Mouse (Mus musculus): ENCODE data around the gene Hsf2bp. TPM values are rescaled to one million over a fixed set of nuclear protein-coding genes. Genes with fewer than 3 reads are reported as not detected.

Hsf2bp gene
- polyA plus RNA-seq, 1 experiment from 2014 or later, result 0.64 TPM

DNA sequence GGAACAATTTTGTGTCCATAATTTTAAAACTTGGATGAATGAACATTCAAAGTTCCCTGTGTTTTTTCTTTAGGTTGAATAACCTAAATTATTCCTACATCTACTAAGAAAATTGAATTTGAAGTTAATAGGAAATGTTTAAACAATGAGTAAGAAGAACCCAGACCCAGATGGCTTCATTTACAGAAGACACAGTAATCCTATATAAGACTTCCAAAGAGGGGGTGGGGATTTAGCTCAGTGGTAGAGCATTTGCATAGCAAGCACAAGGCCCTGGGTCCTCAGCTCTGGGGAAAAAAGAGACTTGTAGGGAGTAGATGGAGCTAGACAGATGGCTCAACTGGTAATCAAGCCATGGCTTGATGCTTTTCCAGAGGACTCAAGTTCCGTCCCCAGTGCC is 87.1 kb downstream of the Hsf2bp start:
- Histone ChIP-seq H3K9ac (ENCODE audit: low read length) (no peak overlapping the region), H3K27ac (replicated peaks; ENCODE audit: low read depth, low read length) (no peak overlapping the region), H3K4me2 (ENCODE audit: low read depth, severe bottlenecking) (no peak overlapping the region), H3K9me3 (ENCODE audit: control insufficient read depth, low read length) (no peaks in the 10 kb centered on the region), H3K4me3 (ENCODE audit: low read depth, low read length) (no peak overlapping the region), H3K27me3 (ENCODE audit: control insufficient read depth, insufficient read depth, low read length) (no peaks in the 10 kb centered on the region), H3K36me3 (ENCODE audit: control insufficient read depth, insufficient read depth, low read length) (no peaks in the 10 kb centered on the region; the same call in 1 of the 2 replicates), H3K4me1 (ENCODE audit: control insufficient read depth, insufficient read depth, low read length) (no peaks in the 10 kb centered on the region)
- ATAC-seq (ENCODE audit: insufficient number of reproducible peaks, low FRiP score, low TSS enrichment, low read depth), result no peak
- DNase-seq (ENCODE audit: low spot score), result no peak
- 90% methylated on average over 1 of the region's 1 CpGs for WGBS

DNA sequence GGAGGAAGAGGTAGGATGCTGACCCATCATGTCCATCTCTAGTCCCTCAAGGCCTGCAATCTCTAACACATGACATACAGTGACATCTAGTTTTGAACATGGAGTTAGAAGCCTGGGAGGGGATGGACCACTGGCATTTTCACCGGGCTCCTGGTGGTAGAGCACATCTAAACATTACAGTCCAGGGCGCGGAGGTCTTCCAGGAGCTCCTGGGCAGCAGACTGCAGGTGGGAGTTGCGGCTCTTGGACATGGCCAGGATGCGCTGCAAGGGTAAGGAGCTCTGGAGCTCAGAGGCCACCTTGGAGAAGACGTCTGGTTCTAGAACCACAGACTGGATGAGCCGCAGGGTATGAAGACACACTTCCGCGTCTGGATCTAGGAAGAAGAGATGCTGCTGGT is 89.7 kb downstream of the Hsf2bp start:
- no peak overlapping the region for H3K4me2 ChIP-seq (ENCODE audit: low read depth, severe bottlenecking)
- ATAC-seq (ENCODE audit: insufficient number of reproducible peaks, low FRiP score, low TSS enrichment, low read depth) (no peak), DNase-seq (ENCODE audit: low spot score) (no peak)
- no peak overlapping the region for H3K9ac ChIP-seq (ENCODE audit: low read length)
- no peaks in the 10 kb centered on the region for H3K27me3 ChIP-seq (ENCODE audit: control insufficient read depth, insufficient read depth, low read length)
- no peak overlapping the region for H3K27ac ChIP-seq (replicated peaks; ENCODE audit: low read depth, low read length)
- no peak overlapping the region for H3K4me3 ChIP-seq (ENCODE audit: low read depth, low read length)
- H3K9me3 ChIP-seq (ENCODE audit: control insufficient read depth, low read length), result no peaks in the 10 kb centered on the region
- no peaks in the 10 kb centered on the region; the same call in 1 of the 2 replicates for H3K36me3 ChIP-seq (ENCODE audit: control insufficient read depth, insufficient read depth, low read length)
- no peaks in the 10 kb centered on the region for H3K4me1 ChIP-seq (ENCODE audit: control insufficient read depth, insufficient read depth, low read length)
- WGBS, result 94% methylated on average over 9 of the region's 9 CpGs

DNA sequence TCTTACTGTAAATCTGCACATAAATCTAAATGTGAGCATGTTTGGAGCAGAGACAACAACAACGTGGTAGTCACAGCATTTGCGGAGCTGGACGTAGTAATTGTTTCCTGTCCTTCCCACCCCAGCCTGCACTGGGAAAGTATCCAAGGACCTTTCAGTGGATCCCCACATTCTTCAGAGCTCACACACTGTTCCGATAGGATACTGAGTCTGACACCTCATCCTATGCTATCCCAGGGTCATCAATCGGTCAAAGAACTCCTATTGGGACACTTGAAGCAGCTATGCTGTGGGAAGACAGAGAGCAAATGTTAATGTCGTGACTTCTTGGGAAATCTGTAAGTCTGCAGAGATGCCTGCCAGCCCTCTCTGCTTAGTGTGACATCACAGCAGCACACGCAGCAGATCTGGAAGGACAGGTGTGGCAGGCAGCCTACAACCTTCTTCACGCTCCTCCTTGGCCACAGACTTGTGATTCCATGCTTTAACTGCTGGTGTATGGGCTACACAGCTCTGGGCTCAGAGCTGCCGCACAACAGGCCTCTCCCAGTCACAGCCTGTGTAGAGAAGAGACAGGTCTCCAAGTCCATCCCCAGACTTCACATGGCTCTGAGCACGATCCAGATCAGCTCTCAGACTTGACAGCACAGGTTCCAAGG is 92.1 kb downstream of the Hsf2bp start:
- H3K27ac ChIP-seq (replicated peaks; ENCODE audit: low read depth, low read length), result no peak overlapping the region
- no peak for ATAC-seq (ENCODE audit: insufficient number of reproducible peaks, low FRiP score, low TSS enrichment, low read depth)
- 73% methylated on average over 10 of the region's 10 CpGs for WGBS

DNA sequence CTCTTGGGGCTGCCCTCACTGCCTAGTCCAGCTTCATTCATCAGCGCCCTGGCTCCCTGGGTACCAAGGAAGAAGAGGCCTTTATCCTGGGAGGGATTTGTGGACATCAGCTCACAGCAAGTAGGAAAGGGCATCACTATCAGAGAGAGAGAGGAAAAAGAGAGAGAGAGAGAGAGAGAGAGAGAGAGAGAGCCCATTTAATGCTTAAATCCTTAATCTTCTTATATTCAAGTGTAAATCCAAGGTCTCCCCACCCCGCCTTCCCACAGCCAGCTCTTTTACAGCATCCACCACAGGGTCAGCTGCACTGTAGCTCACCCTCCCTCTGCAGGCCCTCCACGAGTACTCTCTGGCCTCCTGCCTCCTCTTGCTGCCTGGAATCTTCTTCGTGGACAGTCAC is 94.5 kb downstream of the Hsf2bp start:
- 55% methylated on average over 4 of the region's 4 CpGs for WGBS
- Histone ChIP-seq H3K4me2 (ENCODE audit: low read depth, severe bottlenecking) (no peak overlapping the region), H3K4me3 (ENCODE audit: low read depth, low read length) (no peak overlapping the region), H3K27me3 (ENCODE audit: control insufficient read depth, insufficient read depth, low read length) (no peaks in the 10 kb centered on the region), H3K9ac (ENCODE audit: low read length) (no peak overlapping the region), H3K9me3 (ENCODE audit: control insufficient read depth, low read length) (no peaks in the 10 kb centered on the region), H3K4me1 (ENCODE audit: control insufficient read depth, insufficient read depth, low read length) (no peaks in the 10 kb centered on the region), H3K27ac (replicated peaks; ENCODE audit: low read depth, low read length) (no peak overlapping the region), H3K36me3 (ENCODE audit: control insufficient read depth, insufficient read depth, low read length) (no peaks in the 10 kb centered on the region)
- no peak for DNase-seq (ENCODE audit: low spot score)
- no peak for ATAC-seq (ENCODE audit: insufficient number of reproducible peaks, low FRiP score, low TSS enrichment, low read depth)

More for the DNA sequence above, 92.1 kb downstream of the Hsf2bp start:
- H3K27me3 ChIP-seq (ENCODE audit: control insufficient read depth, insufficient read depth, low read length), result no peaks in the 10 kb centered on the region
- no peak overlapping the region for H3K4me3 ChIP-seq (ENCODE audit: low read depth, low read length)
- H3K4me2 ChIP-seq (ENCODE audit: low read depth, severe bottlenecking), result no peak overlapping the region
- no peaks in the 10 kb centered on the region for H3K9me3 ChIP-seq (ENCODE audit: control insufficient read depth, low read length)
- no peak overlapping the region for H3K9ac ChIP-seq (ENCODE audit: low read length)
- no peaks in the 10 kb centered on the region; the same call in 1 of the 2 replicates for H3K36me3 ChIP-seq (ENCODE audit: control insufficient read depth, insufficient read depth, low read length)
- no peak for DNase-seq (ENCODE audit: low spot score)
- no peaks in the 10 kb centered on the region for H3K4me1 ChIP-seq (ENCODE audit: control insufficient read depth, insufficient read depth, low read length)

DNA sequence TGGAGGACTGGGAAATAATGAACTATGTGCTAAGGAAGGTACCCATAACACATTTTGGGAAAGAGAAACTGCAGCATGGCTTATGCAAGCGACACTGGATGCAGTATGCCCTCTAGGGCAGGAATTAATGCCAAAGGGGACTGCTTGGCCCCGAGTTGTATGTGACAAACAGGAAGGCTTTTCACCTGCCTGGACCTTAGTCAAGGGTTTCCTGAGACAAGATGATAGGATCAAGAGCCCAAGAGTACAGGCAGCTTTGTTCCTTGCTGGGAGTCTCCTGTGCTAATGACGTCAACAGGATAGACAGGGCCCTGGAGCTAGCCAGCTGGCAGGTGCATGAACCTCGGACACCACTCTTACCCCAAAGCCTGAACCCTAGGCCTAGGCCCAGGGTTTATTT is 95.5 kb downstream of the Hsf2bp start:
- no peaks in the 10 kb centered on the region for H3K27me3 ChIP-seq (ENCODE audit: control insufficient read depth, insufficient read depth, low read length)
- no peak overlapping the region for H3K4me3 ChIP-seq (ENCODE audit: low read depth, low read length)
- H3K9me3 ChIP-seq (ENCODE audit: control insufficient read depth, low read length), result no peaks in the 10 kb centered on the region
- no peak overlapping the region for H3K27ac ChIP-seq (replicated peaks; ENCODE audit: low read depth, low read length)
- DNase-seq (ENCODE audit: low spot score) (no peak), ATAC-seq (ENCODE audit: insufficient number of reproducible peaks, low FRiP score, low TSS enrichment, low read depth) (no peak)
- peaks cover 2% of the 10 kb centered on the region for H3K4me1 ChIP-seq (ENCODE audit: control insufficient read depth, insufficient read depth, low read length)
- no peaks in the 10 kb centered on the region for H3K36me3 ChIP-seq (ENCODE audit: control insufficient read depth, insufficient read depth, low read length)
- no peak overlapping the region for H3K9ac ChIP-seq (ENCODE audit: low read length)
- 83% methylated on average over 4 of the region's 4 CpGs for WGBS
- H3K4me2 ChIP-seq (ENCODE audit: low read depth, severe bottlenecking), result no peak overlapping the region

DNA sequence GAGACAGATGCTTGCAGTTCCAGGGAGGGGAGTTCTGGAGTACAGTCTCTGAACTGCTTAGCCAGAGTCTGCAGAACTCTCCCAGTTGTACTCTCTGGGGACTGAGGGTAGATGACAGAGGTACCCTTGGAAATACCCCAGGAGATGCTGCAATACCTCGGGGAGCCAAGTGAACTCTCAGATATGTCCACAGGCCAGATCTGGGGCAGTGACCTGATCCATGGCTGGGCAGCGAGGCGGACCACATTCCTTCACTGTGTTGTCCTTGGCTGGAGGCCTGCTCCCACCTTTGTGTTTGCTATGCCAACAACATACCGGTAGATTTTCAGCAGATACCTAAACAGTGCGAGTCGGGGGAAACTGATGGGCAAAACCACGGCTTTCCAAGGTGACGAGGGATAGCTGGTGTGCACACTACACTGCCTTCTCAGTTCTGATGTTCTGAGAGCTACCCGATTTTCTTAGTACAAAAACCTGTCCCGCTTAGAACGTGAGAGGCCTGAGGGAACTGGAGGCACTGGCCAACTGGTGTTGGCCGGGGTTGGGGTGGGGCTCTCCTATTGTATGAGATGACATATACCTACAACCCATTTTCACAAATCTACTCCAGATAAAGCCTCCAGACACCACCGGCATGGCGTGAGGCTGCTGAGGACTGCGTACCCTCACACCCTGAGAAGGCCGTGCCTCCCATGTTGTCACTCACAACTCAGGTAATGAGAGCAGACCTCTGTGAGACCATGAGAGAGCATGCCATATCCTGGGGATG is 96.7 kb downstream of the Hsf2bp start:
- H3K4me2 ChIP-seq (ENCODE audit: low read depth, severe bottlenecking), result no peak overlapping the region
- DNase-seq (ENCODE audit: low spot score) (no peak), ATAC-seq (ENCODE audit: insufficient number of reproducible peaks, low FRiP score, low TSS enrichment, low read depth) (no peak)
- H3K4me1 ChIP-seq (ENCODE audit: control insufficient read depth, insufficient read depth, low read length), result peaks cover 9% of the 10 kb centered on the region
- no peak overlapping the region for H3K9ac ChIP-seq (ENCODE audit: low read length)
- 87% methylated on average over 16 of the region's 16 CpGs for WGBS
- H3K27me3 ChIP-seq (ENCODE audit: control insufficient read depth, insufficient read depth, low read length), result no peaks in the 10 kb centered on the region
- H3K9me3 ChIP-seq (ENCODE audit: control insufficient read depth, low read length), result no peaks in the 10 kb centered on the region
- H3K4me3 ChIP-seq (ENCODE audit: low read depth, low read length), result no peak overlapping the region
- H3K36me3 ChIP-seq (ENCODE audit: control insufficient read depth, insufficient read depth, low read length), result no peaks in the 10 kb centered on the region
- no peak overlapping the region for H3K27ac ChIP-seq (replicated peaks; ENCODE audit: low read depth, low read length)

DNA sequence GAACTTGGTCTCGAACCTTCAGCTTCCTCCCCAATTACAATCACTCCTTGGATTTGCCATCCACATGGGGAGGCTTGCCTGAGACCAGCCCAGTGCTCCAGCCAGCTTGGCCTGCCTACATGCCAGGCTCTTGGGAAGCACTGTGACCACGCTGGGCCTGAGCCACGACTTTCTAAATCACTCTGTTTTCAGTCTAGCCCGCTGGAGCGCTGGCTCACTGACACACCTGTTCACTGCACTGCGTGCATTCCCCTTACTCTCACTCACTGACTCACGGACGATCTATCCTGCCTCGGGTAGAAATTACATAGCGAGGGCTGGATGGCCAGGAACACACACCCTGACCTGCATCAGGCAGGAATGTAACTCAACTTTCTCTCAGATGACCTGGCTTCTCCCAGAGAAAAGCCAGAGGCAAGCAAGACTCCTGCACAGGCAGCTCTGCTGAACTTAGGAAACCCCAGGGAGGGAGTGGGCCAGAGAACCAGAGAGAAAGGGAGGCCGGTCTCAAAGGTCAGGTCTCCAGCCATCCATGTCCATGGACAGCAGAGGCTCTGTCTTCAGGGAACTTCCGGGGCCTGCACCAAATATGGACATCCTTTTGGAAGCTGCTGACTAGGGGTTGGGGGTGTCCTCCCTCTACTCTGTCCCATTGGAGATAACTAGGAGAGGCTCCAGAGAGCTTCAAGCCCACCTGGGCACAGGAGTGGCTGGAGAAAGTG is 97.4 kb downstream of the Hsf2bp start:
- Histone ChIP-seq H3K4me3 (ENCODE audit: low read depth, low read length) (no peak overlapping the region), H3K27ac (replicated peaks; ENCODE audit: low read depth, low read length) (no peak overlapping the region), H3K36me3 (ENCODE audit: control insufficient read depth, insufficient read depth, low read length) (no peaks in the 10 kb centered on the region), H3K4me2 (ENCODE audit: low read depth, severe bottlenecking) (no peak overlapping the region), H3K9me3 (ENCODE audit: control insufficient read depth, low read length) (no peaks in the 10 kb centered on the region), H3K27me3 (ENCODE audit: control insufficient read depth, insufficient read depth, low read length) (no peaks in the 10 kb centered on the region), H3K9ac (ENCODE audit: low read length) (no peak overlapping the region), H3K4me1 (ENCODE audit: control insufficient read depth, insufficient read depth, low read length) (peaks cover 9% of the 10 kb centered on the region)
- ATAC-seq (ENCODE audit: insufficient number of reproducible peaks, low FRiP score, low TSS enrichment, low read depth) (no peak), DNase-seq (ENCODE audit: low spot score) (no peak)
- 83% methylated on average over 12 of the region's 12 CpGs for whole genome bisulfite sequencing

DNA sequence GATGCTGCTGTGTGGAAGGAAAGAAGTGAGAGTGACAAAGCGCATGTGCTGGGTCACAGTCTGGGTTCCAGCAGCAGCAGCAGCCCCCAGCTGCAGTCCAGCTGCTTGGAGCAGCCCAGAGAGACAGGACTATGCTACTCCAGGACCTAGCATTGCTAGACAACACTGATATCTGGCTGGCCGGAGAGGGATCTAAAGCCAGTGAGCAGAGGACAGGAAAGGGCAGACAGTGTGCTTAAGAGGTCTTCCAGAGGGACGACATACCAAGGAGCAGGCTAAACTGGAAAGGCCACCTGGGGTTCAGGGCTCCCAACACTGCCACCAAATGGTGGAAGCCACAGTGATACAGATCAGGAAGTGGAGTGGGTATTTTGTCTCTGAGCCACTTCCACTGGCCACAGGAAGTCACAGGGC is 99.0 kb downstream of the Hsf2bp start:
- Histone ChIP-seq H3K9me3 (ENCODE audit: control insufficient read depth, low read length) (no peaks in the 10 kb centered on the region), H3K36me3 (ENCODE audit: control insufficient read depth, insufficient read depth, low read length) (no peaks in the 10 kb centered on the region), H3K9ac (ENCODE audit: low read length) (peak overlapping the region; percentile 24; the same call in 1 of the 2 replicates), H3K4me3 (ENCODE audit: low read depth, low read length) (no peak overlapping the region), H3K27ac (replicated peaks; ENCODE audit: low read depth, low read length) (no peak overlapping the region), H3K27me3 (ENCODE audit: control insufficient read depth, insufficient read depth, low read length) (no peaks in the 10 kb centered on the region), H3K4me1 (ENCODE audit: control insufficient read depth, insufficient read depth, low read length) (peaks cover 9% of the 10 kb centered on the region), H3K4me2 (ENCODE audit: low read depth, severe bottlenecking) (no peak overlapping the region)
- no peak for DNase-seq (ENCODE audit: low spot score)
- 22% methylated on average over 3 of the region's 3 CpGs for WGBS
- ATAC-seq (ENCODE audit: insufficient number of reproducible peaks, low FRiP score, low TSS enrichment, low read depth), result no peak
